Mouse (Mus musculus) hindbrain, embryonic 14.5 days (tissue): ENCODE data around the gene Btg1-ps1. TPM values are rescaled to one million over a fixed set of nuclear protein-coding genes. Genes with fewer than 3 reads are reported as not detected.
"Not testable (repeated sequence)": the region's sequence is repeated elsewhere in the genome, so short reads cannot be mapped to it uniquely, and the experiment has no call there.

Experiments used
- ATAC-seq: fragments of 200-750 bp; cut with Nextera tagmentation; 2 replicates; pipeline ENCODE4 v1.8.0; 2017; ENCODE audit warnings: moderate number of reproducible peaks, mild to moderate bottlenecking, moderate TSS enrichment, moderate library complexity; ENCODE audit not compliant: low FRiP score
- DNase-seq: peaks from one replicate; pipeline ENCODE4 v3.0.0-alpha.2; 2015; ENCODE audit warnings: low spot score
- H3K27ac ChIP-seq: fragments of 300-500 bp; sonication (generic); 2 replicates; pipeline ENCODE4 v1.5.1; 2014; ENCODE audit warnings: mild to moderate bottlenecking, moderate library complexity
- H3K27me3 ChIP-seq: fragments of 300-500 bp; sonication (generic); 2 replicates; pipeline ENCODE4 v1.6.1; 2014; ENCODE audit warnings: mild to moderate bottlenecking, low read length, mixed read lengths; ENCODE audit not compliant: control insufficient read depth, insufficient read depth
- H3K36me3 ChIP-seq: fragments of 300-500 bp; sonication (generic); replicated peaks from 2 replicates; pipeline ENCODE4 v1.6.1; 2014; ENCODE audit not compliant: control insufficient read depth, insufficient read depth
- H3K4me1 ChIP-seq: fragments of 300-500 bp; sonication (generic); replicated peaks from 2 replicates; pipeline ENCODE4 v1.6.1; 2014; ENCODE audit warnings: antibody characterized with exemption, low read length, mixed read lengths; ENCODE audit not compliant: control insufficient read depth, insufficient read depth
- H3K4me2 ChIP-seq: fragments of 300-500 bp; sonication (generic); replicated peaks from 2 replicates; pipeline ENCODE4 v1.6.1; 2014; ENCODE audit warnings: mild to moderate bottlenecking, moderate library complexity
- H3K4me3 ChIP-seq: fragments of 300-500 bp; sonication (generic); replicated peaks from 2 replicates; pipeline ENCODE4 v1.5.1; 2014; ENCODE audit warnings: mild to moderate bottlenecking, low read length
- H3K9ac ChIP-seq: fragments of 300-500 bp; sonication (generic); 2 replicates; pipeline ENCODE4 v1.6.1; 2014
- H3K9me3 ChIP-seq: fragments of 300-500 bp; sonication (generic); 2 replicates; pipeline ENCODE4 v1.6.1; 2016; ENCODE audit warnings: low read length; ENCODE audit not compliant: control insufficient read depth
- WGBS: fragments of 180-500 bp; shearing (Covaris S2); extraction: QIAGEN DNeasy Blood & Tissue Kit; methylation state at CpG from one replicate; pipeline ENCODE4 v1.1.7; 2014; 5-methylcytosine and 5-hydroxymethylcytosine counted together
- polyA plus RNA-seq: library from polyadenylated mRNA; unstranded; fragments of >200 nt; fragmentation: Nextera tagmentation; extraction: Ambion mirVana; gene quantifications from 2 replicates; pipeline ENCODE4 v1.2.1, GENCODE M21; 2014

The Btg1-ps1 gene
- not detected in 2 replicates for polyA plus RNA-seq

- not testable (repeated sequence) for H3K36me3 ChIP-seq, ATAC-seq, H3K4me2 ChIP-seq, DNase-seq, H3K9ac ChIP-seq, H3K9me3 ChIP-seq, H3K27me3 ChIP-seq, H3K4me1 ChIP-seq, H3K27ac ChIP-seq, H3K4me3 ChIP-seq
These were observed at the start of gene Btg1-ps1 for GRCm38 (mm10) chrX:38018597-38018996. Gene Btg1-ps1 (minus strand): TSS chrX:38018815.

- no peak for ATAC-seq
- H3K4me3 ChIP-seq, result no peak within 1 kb of the TSS
- no peak within 1 kb of the TSS for H3K27ac ChIP-seq
- WGBS, result 94% methylated on average over 11 of the region's 11 CpGs
- H3K27me3 ChIP-seq, result no peaks in the 10 kb centered on the region
- H3K9me3 ChIP-seq, result 0 out of 2 replicates have a peak, but pooled peaks cover 3% of the 10 kb centered on the region
- DNase-seq, result no peak
- no peaks in the 10 kb centered on the region for H3K4me1 ChIP-seq
- H3K9ac ChIP-seq, result no peak within 1 kb of the TSS
- no peaks in the 10 kb centered on the region for H3K36me3 ChIP-seq
- no peak within 1 kb of the TSS for H3K4me2 ChIP-seq
These were observed 47.6 kb upstream of the Btg1-ps1 start, which contains the start of gene Rhox10 for GRCm38 (mm10) chrX:38066175-38066574. Gene Rhox10 (plus strand): TSS chrX:38066475.

GRCm38 (mm10) chrX:38061544-38061943, 42.9 kb upstream of the Btg1-ps1 start:
- H3K36me3 ChIP-seq, result no peaks in the 10 kb centered on the region
- WGBS, result 0% methylated on average over 1 of the region's 1 CpGs
- H3K4me1 ChIP-seq, result no peaks in the 10 kb centered on the region
- H3K4me2 ChIP-seq, result no peak overlapping the region
- no peak overlapping the region for H3K4me3 ChIP-seq
- no peaks in the 10 kb centered on the region for H3K27me3 ChIP-seq
- H3K27ac ChIP-seq, result no peak overlapping the region
- H3K9me3 ChIP-seq, result 0 out of 2 replicates have a peak, but pooled peaks cover 3% of the 10 kb centered on the region
- DNase-seq, result peak; percentile 38
- no peak for ATAC-seq
- no peak overlapping the region for H3K9ac ChIP-seq

DNA sequence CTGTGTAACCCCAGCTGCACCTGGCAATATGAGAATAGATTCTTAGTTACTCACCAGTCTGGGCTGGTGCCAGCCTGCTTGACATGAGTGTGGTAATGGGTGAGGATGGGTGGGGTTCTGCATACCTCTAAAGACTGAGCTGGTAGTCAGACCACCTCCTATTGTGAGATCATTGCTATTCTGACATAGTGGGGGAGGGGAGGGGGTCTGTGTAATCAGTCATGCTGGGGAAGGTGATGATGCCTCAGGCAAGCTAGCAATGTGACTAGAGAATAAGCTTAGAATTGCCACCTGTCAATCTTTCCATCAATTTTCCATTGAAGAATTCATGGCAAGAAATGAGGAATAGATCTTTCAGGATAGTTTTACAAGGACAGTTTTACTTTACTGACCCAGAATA, 24.4 kb upstream of the Btg1-ps1 start, which contains the start of gene Btg1-ps2:
Btg1-ps2 (minus strand) TSS at position 101 of the 400 bp plus-strand sequence.
- not testable (repeated sequence) for H3K4me2 ChIP-seq, H3K9me3 ChIP-seq, H3K9ac ChIP-seq, H3K27me3 ChIP-seq, H3K36me3 ChIP-seq, DNase-seq, ATAC-seq, H3K4me1 ChIP-seq, H3K4me3 ChIP-seq, H3K27ac ChIP-seq

- H3K9ac ChIP-seq, result no peak overlapping the region
- no peak overlapping the region for H3K4me2 ChIP-seq
- no peak for DNase-seq
- no peaks in the 10 kb centered on the region for H3K27me3 ChIP-seq
- H3K9me3 ChIP-seq, result no peaks in the 10 kb centered on the region
- no peaks in the 10 kb centered on the region for H3K4me1 ChIP-seq
- no peak for ATAC-seq
- no peaks in the 10 kb centered on the region for H3K36me3 ChIP-seq
- no peak overlapping the region for H3K4me3 ChIP-seq
- no peak overlapping the region for H3K27ac ChIP-seq
- WGBS, result 97% methylated on average over 5 of the region's 5 CpGs
These were observed 21.1 kb upstream of the Btg1-ps1 start for GRCm38 (mm10) chrX:38039666-38040065.

- Histone ChIP-seq H3K27me3 (no peaks in the 10 kb centered on the region), H3K4me2 (no peak overlapping the region), H3K36me3 (no peaks in the 10 kb centered on the region), H3K27ac (no peak overlapping the region), H3K4me1 (no peaks in the 10 kb centered on the region), H3K4me3 (no peak overlapping the region), H3K9ac (no peak overlapping the region), H3K9me3 (no peaks in the 10 kb centered on the region)
- WGBS, result 62% methylated on average over 2 of the region's 2 CpGs
- DNase-seq (no peak), ATAC-seq (no peak)
These were observed 15.2 kb upstream of the Btg1-ps1 start for GRCm38 (mm10) chrX:38033841-38034240.

- no peak for ATAC-seq
These were observed 9.9 kb downstream of the Btg1-ps1 start for GRCm38 (mm10) chrX:38008756-38009155.

More at GRCm38 (mm10) chrX:38008756-38009155, 9.9 kb downstream of the Btg1-ps1 start:
- H3K9ac ChIP-seq, result no peak overlapping the region
- H3K27ac ChIP-seq, result no peak overlapping the region
- H3K4me2 ChIP-seq, result no peak overlapping the region
- H3K4me1 ChIP-seq, result no peaks in the 10 kb centered on the region
- no peak overlapping the region for H3K4me3 ChIP-seq
- no peaks in the 10 kb centered on the region for H3K9me3 ChIP-seq
- 76% methylated on average over 2 of the region's 2 CpGs for WGBS
- no peaks in the 10 kb centered on the region for H3K36me3 ChIP-seq
- DNase-seq, result no peak
- H3K27me3 ChIP-seq, result no peaks in the 10 kb centered on the region

Other genes with a start within 250 kb of the Btg1-ps1 start
- gene Rhox5, start 214.0 kb downstream of the Btg1-ps1 start, polyA plus RNA-seq, result 0.59 and 0.67 TPM in 2 replicates
- gene Rhox6, start 191.9 kb downstream of the Btg1-ps1 start, polyA plus RNA-seq, result not detected in 2 replicates
- not detected in 2 replicates for gene Rhox7a, start 187.1 kb downstream of the Btg1-ps1 start, polyA plus RNA-seq
- gene Rhox8, start 139.9 kb downstream of the Btg1-ps1 start, polyA plus RNA-seq, result not detected in 2 replicates
- gene Rhox7b, start 121.6 kb downstream of the Btg1-ps1 start, polyA plus RNA-seq, result not detected in 2 replicates
- gene Rhox9, start 117.0 kb downstream of the Btg1-ps1 start, polyA plus RNA-seq, result not detected in 2 replicates
- gene Btg1-ps2, start 24.3 kb upstream of the Btg1-ps1 start, polyA plus RNA-seq, result not detected in 2 replicates
- not detected in 2 replicates for gene Rhox10, start 47.7 kb upstream of the Btg1-ps1 start, polyA plus RNA-seq
- gene Rhox11, start 66.3 kb upstream of the Btg1-ps1 start, polyA plus RNA-seq, result not detected in 2 replicates
- not detected in 2 replicates for gene Rhox12, start 92.1 kb upstream of the Btg1-ps1 start, polyA plus RNA-seq
- gene Rhox13, start 102.4 kb upstream of the Btg1-ps1 start, polyA plus RNA-seq, result not detected in 2 replicates
- 6.6 and 7.7 TPM in 2 replicates for gene Zbtb33, start 171.0 kb upstream of the Btg1-ps1 start, polyA plus RNA-seq
- 46.9 and 50.0 TPM in 2 replicates for gene Tmem255a, start 233.6 kb upstream of the Btg1-ps1 start, polyA plus RNA-seq